Mouse (Mus musculus) C2C12 (cell line): ENCODE measurements around the gene Wdr25.

Source experiments
- CEBPB ChIP-seq: IDR thresholded peaks from one replicate; pipeline ENCODE4 v1.6.1; 2011; ENCODE audit warnings: low read depth, mild to moderate bottlenecking, control low read depth, moderate library complexity
- CTCF ChIP-seq: IDR thresholded peaks from one replicate; pipeline ENCODE4 v1.5.1; 2011; ENCODE audit not compliant: control insufficient read depth, insufficient read depth, insufficient read length
- MAX ChIP-seq: IDR thresholded peaks from one replicate; pipeline ENCODE4 v1.6.1; 2011; ENCODE audit warnings: mild to moderate bottlenecking, control low read depth
- MYOD1 ChIP-seq: IDR thresholded peaks from one replicate; pipeline ENCODE4 v1.6.1; 2011; ENCODE audit warnings: low read depth; ENCODE audit not compliant: control insufficient read depth, insufficient read length
- MYOG ChIP-seq: IDR thresholded peaks from one replicate; pipeline ENCODE4 v1.6.1; 2011; ENCODE audit not compliant: control insufficient read depth, insufficient read length; ENCODE audit errors: extremely low read depth
- USF1 ChIP-seq: IDR thresholded peaks from one replicate; pipeline ENCODE4 v1.6.1; 2011; ENCODE audit warnings: low read depth, mild to moderate bottlenecking, control low read depth, moderate library complexity

GRCm38 (mm10) chr12:108905620-108906302 is 12.3 kb downstream of the Wdr25 start:
- TF ChIP-seq CTCF (no peak), CEBPB (no peak), USF1 (no peak), MAX (no peak), MYOG (no peak), MYOD1 (no peak)
